Mouse (Mus musculus) bone marrow, adult 2 months (tissue): ENCODE results near the gene Ypel1.

Source experiments
- CTCF ChIP-seq: fragments of 200-500 bp; IDR thresholded peaks from 2 replicates; pipeline ENCODE4 v1.5.1; 2011; ENCODE audit warnings: low read length, control low read depth; ENCODE audit not compliant: control insufficient read depth, insufficient read depth
- POLR2A ChIP-seq: fragments of 200-500 bp; IDR thresholded peaks from 2 replicates; pipeline ENCODE4 v1.6.1; 2011; ENCODE audit warnings: low read depth, mild to moderate bottlenecking, control low read depth, low read length, borderline replicate concordance; ENCODE audit not compliant: control insufficient read depth

- no peak for TF ChIP-seq CTCF
- TF ChIP-seq POLR2A = no peak
Observed at GRCm38 (mm10) chr16:17070716-17071115, 1.2 kb downstream of the Ypel1 start.
